Mouse (Mus musculus): ENCODE results near the gene Galnt10. TPM values are rescaled to one million over a fixed set of nuclear protein-coding genes. Genes with fewer than 3 reads are reported as not detected.
"Not testable (repeated sequence)": the region's sequence is repeated elsewhere in the genome, so short reads cannot be mapped to it uniquely, and the experiment has no call there.

Gene Galnt10
- total RNA-seq, 2 experiments from 2014 or later: 4.0 to 4.2 TPM

- DNase-seq (ENCODE audit: low spot score): no peak
These were observed 141.6 kb downstream of the Galnt10 start for GRCm38 (mm10) chr11:57786616-57787418.

- peak; percentile 57 for DNase-seq (ENCODE audit: low spot score)
These were observed 142.7 kb downstream of the Galnt10 start for GRCm38 (mm10) chr11:57787913-57788312.

GRCm38 (mm10) chr11:57790866-57791535 lies 145.8 kb downstream of the Galnt10 start:
- DNase-seq (ENCODE audit: low spot score): no peak

GRCm38 (mm10) chr11:57795086-57795485 lies 149.8 kb downstream of the Galnt10 start:
- no peak for DNase-seq (ENCODE audit: low spot score)

GRCm38 (mm10) chr11:57797828-57798227 lies 152.6 kb downstream of the Galnt10 start:
- DNase-seq (ENCODE audit: low spot score): no peak

GRCm38 (mm10) chr11:57799456-57799855 lies 154.2 kb downstream of the Galnt10 start:
- DNase-seq (ENCODE audit: low spot score): no peak

GRCm38 (mm10) chr11:57800266-57800951 lies 155.2 kb downstream of the Galnt10 start:
- no peak for DNase-seq (ENCODE audit: low spot score)

- peak; percentile 98 for DNase-seq (ENCODE audit: low spot score)
These were observed 155.9 kb downstream of the Galnt10 start, which contains the start of gene Sap30l for GRCm38 (mm10) chr11:57800971-57801765. Sap30l (plus strand) TSS chr11:57801637.

- DNase-seq (ENCODE audit: low spot score): peak; percentile 48
These were observed 156.7 kb downstream of the Galnt10 start for GRCm38 (mm10) chr11:57801766-57802510.

- no peak for DNase-seq (ENCODE audit: low spot score)
These were observed 157.2 kb downstream of the Galnt10 start for GRCm38 (mm10) chr11:57802511-57802870.

- DNase-seq (ENCODE audit: low spot score): no peak
These were observed 159.8 kb downstream of the Galnt10 start for GRCm38 (mm10) chr11:57805047-57805446.

GRCm38 (mm10) chr11:57809017-57809731 lies 163.9 kb downstream of the Galnt10 start:
- DNase-seq (ENCODE audit: low spot score): no peak

GRCm38 (mm10) chr11:57809732-57810098 lies 164.5 kb downstream of the Galnt10 start:
- no peak for DNase-seq (ENCODE audit: low spot score)

- peak; percentile 75 for DNase-seq (ENCODE audit: low spot score)
These were observed 165.8 kb downstream of the Galnt10 start for GRCm38 (mm10) chr11:57811006-57811405.

GRCm38 (mm10) chr11:57812212-57812611 lies 167.0 kb downstream of the Galnt10 start:
- no peak for DNase-seq (ENCODE audit: low spot score)

GRCm38 (mm10) chr11:57813641-57814040 lies 168.4 kb downstream of the Galnt10 start:
- no peak for DNase-seq (ENCODE audit: low spot score)

GRCm38 (mm10) chr11:57818189-57818588 lies 172.9 kb downstream of the Galnt10 start:
- DNase-seq (ENCODE audit: low spot score): no peak

- DNase-seq (ENCODE audit: low spot score): peak; percentile 67
These were observed 174.8 kb downstream of the Galnt10 start for GRCm38 (mm10) chr11:57819999-57820581.

GRCm38 (mm10) chr11:57823159-57823558 lies 177.9 kb downstream of the Galnt10 start:
- DNase-seq (ENCODE audit: low spot score): not testable (repeated sequence)

- no peak for DNase-seq (ENCODE audit: low spot score)
These were observed 178.5 kb downstream of the Galnt10 start for GRCm38 (mm10) chr11:57823714-57824113.

All from gastrocnemius, adult 18-20 months (tissue).